Mouse (Mus musculus) stomach, postnatal 0 days (tissue): ENCODE results near the gene Gsk3a. TPM values are rescaled to one million over a fixed set of nuclear protein-coding genes. Genes with fewer than 3 reads are reported as not detected.

Source experiments
- ATAC-seq: fragments of 200-750 bp; cut with Nextera tagmentation; 2 replicates; pipeline ENCODE4 v1.8.0; 2017; ENCODE audit not compliant: low FRiP score, low TSS enrichment
- DNase-seq: peaks from one replicate; pipeline ENCODE4 v3.0.0-alpha.2; 2016; ENCODE audit warnings: low spot score
- H3K27ac ChIP-seq: fragments of 300-500 bp; sonication (generic); replicated peaks from 2 replicates; pipeline ENCODE4 v1.5.1; 2014; ENCODE audit warnings: mild to moderate bottlenecking, control low read depth
- H3K27me3 ChIP-seq: fragments of 300-500 bp; sonication (generic); 2 replicates; pipeline ENCODE4 v1.6.1; 2014; ENCODE audit warnings: low read length; ENCODE audit not compliant: control insufficient read depth, insufficient read depth
- H3K36me3 ChIP-seq: fragments of 300-500 bp; sonication (generic); 2 replicates; pipeline ENCODE4 v1.6.1; 2014; ENCODE audit warnings: low read length, mixed read lengths; ENCODE audit not compliant: control insufficient read depth, insufficient read depth
- H3K4me1 ChIP-seq: fragments of 300-500 bp; sonication (generic); replicated peaks from 2 replicates; pipeline ENCODE4 v1.6.1; 2014; ENCODE audit warnings: antibody characterized with exemption; ENCODE audit not compliant: control insufficient read depth, insufficient read depth
- H3K4me2 ChIP-seq: fragments of 300-500 bp; sonication (generic); replicated peaks from 2 replicates; pipeline ENCODE4 v1.6.1; 2014; ENCODE audit warnings: low read depth, mild to moderate bottlenecking, control low read depth, moderate library complexity
- H3K4me3 ChIP-seq: fragments of 300-500 bp; sonication (generic); 2 replicates; pipeline ENCODE4 v1.5.1; 2014; ENCODE audit warnings: low read depth, low read length, control low read depth
- H3K9ac ChIP-seq: fragments of 300-500 bp; sonication (generic); 2 replicates; pipeline ENCODE4 v1.6.1; 2014; ENCODE audit warnings: mild to moderate bottlenecking, low read length, control low read depth, mixed read lengths
- H3K9me3 ChIP-seq: fragments of 300-500 bp; sonication (generic); 2 replicates; pipeline ENCODE4 v1.6.1; 2016; ENCODE audit warnings: low read length; ENCODE audit not compliant: control insufficient read depth
- CTCF ChIP-seq: IDR thresholded peaks from 2 replicates; pipeline ENCODE4 v1.5.1; 2016; ENCODE audit warnings: antibody characterized with exemption, low read depth, mild to moderate bottlenecking, moderate library complexity
- EP300 ChIP-seq: optimal IDR thresholded peaks from 2 replicates; pipeline ENCODE3; 2016; ENCODE audit warnings: antibody characterized with exemption
- WGBS: fragments of 180-500 bp; shearing (Covaris S2); extraction: QIAGEN DNeasy Blood & Tissue Kit; methylation state at CpG from one replicate; pipeline ENCODE4 v1.1.7; 2014; 5-methylcytosine and 5-hydroxymethylcytosine counted together
- polyA plus RNA-seq: library from polyadenylated mRNA; unstranded; fragments of >200 nt; fragmentation: Nextera tagmentation; extraction: Ambion mirVana; gene quantifications from 2 replicates; pipeline ENCODE4 v1.2.1, GENCODE M21; 2015

Gene Gsk3a
- polyA plus RNA-seq, 1 experiment from 2014 or later = 5.1 TPM

- peaks cover 37% of the 10 kb centered on the region for H3K36me3 ChIP-seq
- peak overlapping the region; percentile 45 for H3K27ac ChIP-seq
- 7% methylated on average over 5 of the region's 5 CpGs for WGBS
- TF ChIP-seq EP300 = no peak
- TF ChIP-seq CTCF = no peak
- no peaks in the 10 kb centered on the region for H3K9me3 ChIP-seq
- peak overlapping the region; percentile 76; the same call in 1 of the 2 replicates for H3K9ac ChIP-seq
- DNase-seq (peak; percentile 31), ATAC-seq (no peak)
- peak overlapping the region; percentile 71 for H3K4me3 ChIP-seq
- H3K27me3 ChIP-seq = no peaks in the 10 kb centered on the region
- H3K4me1 ChIP-seq = peaks cover 22% of the 10 kb centered on the region
- H3K4me2 ChIP-seq = peak overlapping the region; percentile 88
Observed at GRCm38 (mm10) chr7:25283637-25284036, 46.0 kb upstream of the Gsk3a start.

GRCm38 (mm10) chr7:25282731-25283211 lies 45.1 kb upstream of the Gsk3a start:
- Histone ChIP-seq H3K36me3 (peaks cover 28% of the 10 kb centered on the region), H3K4me1 (peaks cover 22% of the 10 kb centered on the region), H3K4me2 (peak overlapping the region; percentile 88), H3K27me3 (no peaks in the 10 kb centered on the region), H3K4me3 (peak overlapping the region; percentile 71), H3K9me3 (no peaks in the 10 kb centered on the region), H3K9ac (peak overlapping the region; percentile 76), H3K27ac (peak overlapping the region; percentile 95)
- DNase-seq = peak; percentile 61
- WGBS = under 1% methylated on average over 33 of the region's 36 CpGs
- ATAC-seq = no peak
- no peak for TF ChIP-seq EP300
- peak; percentile 42 for TF ChIP-seq CTCF

- under 1% methylated on average over 55 of the region's 108 CpGs for WGBS
- DNase-seq (peak; percentile 99), ATAC-seq (peak; percentile 84)
- Histone ChIP-seq H3K4me2 (peak overlapping the region; percentile 88), H3K27me3 (no peaks in the 10 kb centered on the region), H3K36me3 (peaks cover 21% of the 10 kb centered on the region), H3K4me3 (peak overlapping the region; percentile 71), H3K27ac (peak overlapping the region; percentile 98), H3K9ac (peak overlapping the region; percentile 76), H3K9me3 (no peaks in the 10 kb centered on the region), H3K4me1 (peaks cover 22% of the 10 kb centered on the region)
- TF ChIP-seq EP300 (no peak), CTCF (peak; percentile 21)
Observed at GRCm38 (mm10) chr7:25281734-25282601, 44.3 kb upstream of the Gsk3a start.

- Histone ChIP-seq H3K9ac (peak overlapping the region; percentile 38; the same call in 1 of the 2 replicates), H3K9me3 (no peaks in the 10 kb centered on the region), H3K4me2 (peak overlapping the region; percentile 88), H3K4me3 (peak overlapping the region; percentile 71), H3K27ac (peak overlapping the region; percentile 98), H3K27me3 (no peaks in the 10 kb centered on the region), H3K36me3 (peaks cover 14% of the 10 kb centered on the region), H3K4me1 (peaks cover 22% of the 10 kb centered on the region)
- TF ChIP-seq CTCF (no peak), EP300 (no peak)
- ATAC-seq (peak; percentile 3; the same call in 1 of the 2 replicates), DNase-seq (no peak)
- WGBS = 7% methylated on average over 12 of the region's 12 CpGs
Observed at GRCm38 (mm10) chr7:25281166-25281733, 43.6 kb upstream of the Gsk3a start.

GRCm38 (mm10) chr7:25279861-25280791 lies 42.5 kb upstream of the Gsk3a start:
- Histone ChIP-seq H3K27me3 (no peaks in the 10 kb centered on the region), H3K9ac (peak overlapping the region; percentile 76), H3K36me3 (peaks cover 5% of the 10 kb centered on the region; the same call in 1 of the 2 replicates), H3K4me1 (peaks cover 22% of the 10 kb centered on the region), H3K4me3 (peak overlapping the region; percentile 58), H3K4me2 (peak overlapping the region; percentile 88), H3K9me3 (no peaks in the 10 kb centered on the region), H3K27ac (peak overlapping the region; percentile 98)
- ATAC-seq = peak; percentile 12; the same call in 1 of the 2 replicates
- under 1% methylated on average over 6 of the region's 6 CpGs for WGBS
- peak; percentile 68 for DNase-seq
- TF ChIP-seq CTCF (peak; percentile 8; the same call in 1 of the 2 replicates), EP300 (no peak)
